Mouse (Mus musculus) liver, embryonic 12.5 days (tissue): Measurements from ENCODE around the gene Lig4. TPM values are rescaled to one million over a fixed set of nuclear protein-coding genes. Genes with fewer than 3 reads are reported as not detected.

Experiments used
- polyA plus RNA-seq: library from polyadenylated mRNA; unstranded; fragments of >200 nt; fragmentation: Nextera tagmentation; extraction: Ambion mirVana; gene quantifications from 2 replicates; pipeline ENCODE4 v1.2.1, GENCODE M21; 2016

Gene Lig4
- polyA plus RNA-seq, 1 experiment from 2014 or later: 2.0 TPM

Other genes with a start within 250 kb of the Lig4 start
- 0.12 and 0.26 TPM in 2 replicates for gene Fam155a, start 206.5 kb downstream of the Lig4 start, polyA plus RNA-seq
- not detected in 2 replicates for gene Gm10217, start 113.4 kb downstream of the Lig4 start, polyA plus RNA-seq
- 8.3 and 8.5 TPM in 2 replicates for gene Abhd13, start within 50 bp of the Lig4 start, polyA plus RNA-seq
- gene Tnfsf13b, start 28.8 kb upstream of the Lig4 start, polyA plus RNA-seq: 0.06 and 0.15 TPM in 2 replicates
- 0.07 TPM in 1 of 2 replicates, not detected in the other for gene Myo16, start 176.2 kb upstream of the Lig4 start, polyA plus RNA-seq